Mouse (Mus musculus): ENCODE data around the gene Uqcrfs1.

Gene Uqcrfs1

GRCm38 (mm10) chr13:30501860-30502395 lies 43.2 kb downstream of the Uqcrfs1 start:
- in situ Hi-C loops (cut with MboI), result no loop called here

Data from mature B cell (primary cell).